Mouse (Mus musculus) small intestine, adult 2 months (tissue): ENCODE results near the gene Cpsf6. TPM values are rescaled to one million over a fixed set of nuclear protein-coding genes. Genes with fewer than 3 reads are reported as not detected.
A peak's percentile ranks its signal among the peaks of the same experiment; 100 is the strongest.
"Not testable (repeated sequence)": the region's sequence is repeated elsewhere in the genome, so short reads cannot be mapped to it uniquely, and the experiment has no call there.

Experiments used
- H3K27ac ChIP-seq: fragments of 200-500 bp; 2 replicates; pipeline ENCODE4 v1.5.1; 2012; ENCODE audit warnings: low read depth, low read length, control low read depth, inconsistent platforms; ENCODE audit not compliant: insufficient read depth
- H3K27me3 ChIP-seq: fragments of 200-500 bp; 2 replicates; pipeline ENCODE4 v1.6.1; 2012; ENCODE audit warnings: mild to moderate bottlenecking, moderate library complexity, low read length, inconsistent platforms; ENCODE audit not compliant: control insufficient read depth, insufficient read depth
- H3K36me3 ChIP-seq: fragments of 200-500 bp; 2 replicates; pipeline ENCODE4 v1.6.1; 2012; ENCODE audit warnings: mild to moderate bottlenecking, low read length, control low read depth, inconsistent platforms; ENCODE audit not compliant: control insufficient read depth, insufficient read depth
- H3K4me1 ChIP-seq: fragments of 200-500 bp; 2 replicates; pipeline ENCODE4 v1.6.1; 2012; ENCODE audit warnings: low read length, inconsistent platforms, mixed read lengths; ENCODE audit not compliant: control insufficient read depth, insufficient read depth, insufficient read length
- H3K4me3 ChIP-seq: fragments of 200-500 bp; 2 replicates; pipeline ENCODE4 v1.5.1; 2012; ENCODE audit warnings: low read depth, mild to moderate bottlenecking, control low read depth, inconsistent platforms, low read length, moderate library complexity
- CTCF ChIP-seq: fragments of 200-500 bp; IDR thresholded peaks from 2 replicates; pipeline ENCODE4 v1.5.1; 2012; ENCODE audit warnings: low read depth, mild to moderate bottlenecking, control low read depth, inconsistent platforms, low read length, moderate library complexity, mixed read lengths; ENCODE audit not compliant: insufficient replicate concordance, insufficient read length; ENCODE audit errors: extremely low read depth
- POLR2A ChIP-seq: fragments of 200-500 bp; IDR thresholded peaks from 2 replicates; pipeline ENCODE4 v1.6.1; 2012; ENCODE audit warnings: low read depth, mild to moderate bottlenecking, control low read depth, inconsistent platforms, low read length, moderate library complexity
- WGBS: fragments of 180-500 bp; shearing (Covaris S2); methylation state at CpG from one replicate; pipeline ENCODE4 v1.1.7; 2018; 5-methylcytosine and 5-hydroxymethylcytosine counted together
- polyA plus RNA-seq: library from polyadenylated mRNA; depleted of rRNA; stranded (reverse); fragments of >200 nt; gene quantifications from 2 replicates; pipeline ENCODE4 v1.2.3, GENCODE M21; 2012

The Cpsf6 gene
- polyA plus RNA-seq, 1 experiment: 36.6 TPM

GRCm38 (mm10) chr10:117397106-117397625, 17.4 kb upstream of the Cpsf6 start:
- no peak overlapping the region for H3K27ac ChIP-seq
- H3K36me3 ChIP-seq: no peaks in the 10 kb centered on the region
- TF ChIP-seq CTCF (no peak), POLR2A (no peak)
- WGBS: 44% methylated on average over 10 of the region's 10 CpGs
- H3K4me1 ChIP-seq: no peaks in the 10 kb centered on the region
- H3K4me3 ChIP-seq: no peak overlapping the region
- 0 out of 2 replicates have a peak, but pooled peaks cover under 1% of the 10 kb centered on the region for H3K27me3 ChIP-seq

DNA sequence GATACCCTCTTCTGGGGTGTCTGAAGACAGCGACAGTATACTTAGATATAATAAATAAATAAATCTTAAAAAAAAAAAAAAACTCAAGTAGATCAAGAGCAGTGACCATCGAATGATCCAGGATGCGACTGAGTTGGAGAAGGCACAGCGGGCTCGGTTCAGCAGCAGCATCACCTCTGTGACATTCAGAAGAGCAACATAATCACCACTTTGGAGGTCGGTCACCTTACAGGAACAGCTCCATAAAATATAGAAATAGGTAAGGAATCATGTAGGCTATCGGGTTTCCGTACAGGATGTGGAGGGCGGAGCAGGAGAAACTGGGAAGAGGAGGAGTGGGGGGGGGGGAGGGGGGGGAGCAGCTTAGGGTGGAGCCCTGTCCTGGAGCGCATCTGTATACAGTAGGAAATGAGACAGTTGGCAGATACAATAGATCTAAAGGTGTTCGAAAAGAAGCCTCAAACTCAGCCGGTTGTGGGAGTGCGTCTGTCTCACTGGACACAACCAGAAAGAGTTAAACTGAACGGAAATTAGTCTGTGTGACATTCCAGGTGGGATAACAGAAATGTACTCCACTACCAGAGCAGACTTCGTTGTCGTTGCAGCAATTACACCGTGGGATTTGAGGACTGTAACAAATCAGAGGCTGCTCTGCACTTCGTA, 16.7 kb upstream of the Cpsf6 start:
- no peaks in the 10 kb centered on the region for H3K27me3 ChIP-seq
- H3K4me3 ChIP-seq: no peak overlapping the region
- no peaks in the 10 kb centered on the region for H3K36me3 ChIP-seq
- H3K27ac ChIP-seq: no peak overlapping the region
- H3K4me1 ChIP-seq: no peaks in the 10 kb centered on the region
- WGBS: 49% methylated on average over 18 of the region's 18 CpGs
- TF ChIP-seq POLR2A (no peak), CTCF (no peak)

DNA sequence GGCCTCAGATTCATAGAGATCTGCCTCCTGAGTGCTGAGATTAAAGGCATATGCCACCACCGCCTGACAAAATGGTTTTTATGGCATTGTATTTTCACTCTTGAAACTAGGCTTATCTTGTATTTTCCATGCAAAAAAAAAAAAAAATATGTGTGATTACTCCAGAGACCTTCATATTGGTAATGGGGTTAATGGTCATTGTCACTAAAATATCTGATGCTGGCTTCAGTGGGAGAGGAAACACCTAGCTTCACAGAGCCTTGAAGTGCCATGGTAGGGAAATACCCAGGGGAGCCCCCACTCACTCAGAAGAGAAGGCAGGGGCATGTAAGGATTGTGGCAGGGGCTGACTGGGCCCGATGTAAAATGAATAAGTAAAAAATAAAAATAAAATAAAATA, 16.0 kb upstream of the Cpsf6 start:
- Histone ChIP-seq H3K4me3 (no peak overlapping the region), H3K4me1 (no peaks in the 10 kb centered on the region), H3K27me3 (no peaks in the 10 kb centered on the region), H3K36me3 (no peaks in the 10 kb centered on the region), H3K27ac (no peak overlapping the region)
- no peak for TF ChIP-seq POLR2A
- no peak for TF ChIP-seq CTCF
- 88% methylated on average over 2 of the region's 2 CpGs for WGBS

- WGBS: 75% methylated on average over 3 of the region's 3 CpGs
- Histone ChIP-seq H3K27ac (no peak overlapping the region), H3K4me1 (no peaks in the 10 kb centered on the region), H3K27me3 (no peaks in the 10 kb centered on the region), H3K4me3 (no peak overlapping the region), H3K36me3 (no peaks in the 10 kb centered on the region)
- TF ChIP-seq CTCF (no peak), POLR2A (no peak)
Measured at GRCm38 (mm10) chr10:117394738-117395550, 15.1 kb upstream of the Cpsf6 start.

GRCm38 (mm10) chr10:117393891-117394395, 14.1 kb upstream of the Cpsf6 start:
- no peaks in the 10 kb centered on the region for H3K36me3 ChIP-seq
- no peaks in the 10 kb centered on the region for H3K4me1 ChIP-seq
- WGBS: 51% methylated on average over 11 of the region's 11 CpGs
- no peak for TF ChIP-seq CTCF
- no peak for TF ChIP-seq POLR2A
- no peak overlapping the region for H3K27ac ChIP-seq
- peak overlapping the region; percentile 51 for H3K4me3 ChIP-seq
- no peaks in the 10 kb centered on the region; the same call in 1 of the 2 replicates for H3K27me3 ChIP-seq

DNA sequence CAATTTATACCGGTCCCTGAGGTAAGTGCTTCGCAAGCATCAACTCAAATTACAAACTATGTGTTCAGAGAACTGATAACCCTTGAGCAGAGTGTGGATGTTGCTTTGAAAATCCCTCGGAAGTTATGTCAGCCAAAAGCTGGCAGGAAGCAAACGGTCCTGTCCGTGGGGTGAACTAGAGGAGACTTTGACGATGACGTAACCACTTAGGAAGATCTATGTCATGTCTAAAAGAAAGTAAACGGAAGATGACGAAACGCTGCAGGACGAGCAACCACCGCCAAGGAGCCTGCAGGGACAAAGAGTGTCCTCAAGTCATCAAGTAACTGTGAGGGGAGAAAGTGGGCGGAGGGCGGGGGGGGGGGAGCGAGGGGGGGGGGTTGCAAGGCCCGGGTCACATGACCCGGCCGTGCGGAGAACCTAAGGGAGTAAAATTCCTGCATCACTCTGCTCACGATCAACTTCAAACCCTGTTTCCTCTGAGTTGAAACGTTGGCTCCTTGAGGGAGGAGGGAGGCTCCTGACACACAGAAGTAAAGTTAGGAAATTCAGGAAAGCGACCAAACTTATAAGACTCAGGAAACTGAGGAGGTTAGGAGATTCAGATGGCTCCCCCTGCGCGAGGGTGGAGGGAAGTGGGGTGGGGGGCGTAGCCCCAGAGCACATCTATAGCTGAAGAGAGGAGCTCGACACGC, 13.5 kb upstream of the Cpsf6 start:
- no peaks in the 10 kb centered on the region for H3K36me3 ChIP-seq
- H3K27me3 ChIP-seq: no peaks in the 10 kb centered on the region; the same call in 1 of the 2 replicates
- H3K27ac ChIP-seq: no peak overlapping the region
- H3K4me1 ChIP-seq: no peaks in the 10 kb centered on the region
- WGBS: 3% methylated on average over 27 of the region's 27 CpGs
- H3K4me3 ChIP-seq: peak overlapping the region; percentile 51
- TF ChIP-seq CTCF (no peak), POLR2A (no peak)

DNA sequence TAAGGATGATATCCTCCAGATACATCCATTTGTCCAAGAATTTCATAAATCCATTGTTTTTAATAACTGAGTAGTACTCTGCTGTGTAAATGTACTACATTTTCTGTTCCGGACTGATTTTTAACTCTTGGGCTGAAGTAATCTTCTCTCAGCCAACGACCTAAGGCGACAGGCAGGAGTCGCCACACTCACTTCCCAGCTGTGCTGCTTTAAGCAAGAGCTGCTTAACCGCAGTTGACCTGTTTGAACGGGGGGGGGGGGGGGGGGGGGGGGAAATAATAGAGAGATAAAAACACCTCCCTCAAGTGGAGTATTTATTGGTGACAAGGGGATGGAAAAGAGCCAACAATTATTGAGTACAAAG, 13.0 kb upstream of the Cpsf6 start:
- no peak for TF ChIP-seq POLR2A
- no peak for TF ChIP-seq CTCF
- H3K4me1 ChIP-seq: no peaks in the 10 kb centered on the region
- H3K27ac ChIP-seq: no peak overlapping the region
- 6% methylated on average over 6 of the region's 6 CpGs for WGBS
- H3K27me3 ChIP-seq: no peaks in the 10 kb centered on the region; the same call in 1 of the 2 replicates
- H3K4me3 ChIP-seq: no peak overlapping the region
- H3K36me3 ChIP-seq: no peaks in the 10 kb centered on the region

GRCm38 (mm10) chr10:117392397-117392796, 12.6 kb upstream of the Cpsf6 start:
- H3K27me3 ChIP-seq, H3K4me3 ChIP-seq: not testable (repeated sequence)
- 88% methylated on average over 1 of the region's 1 CpGs for WGBS

More at GRCm38 (mm10) chr10:117392397-117392796, 12.6 kb upstream of the Cpsf6 start:
- H3K4me1 ChIP-seq, H3K36me3 ChIP-seq, H3K27ac ChIP-seq: not testable (repeated sequence)
